Mouse (Mus musculus): ENCODE results near the gene Elmo3. TPM values are rescaled to one million over a fixed set of nuclear protein-coding genes. Genes with fewer than 3 reads are reported as not detected.

Gene Elmo3
- polyA plus RNA-seq, 1 experiment from 2014 or later, result 1.1 TPM

DNA sequence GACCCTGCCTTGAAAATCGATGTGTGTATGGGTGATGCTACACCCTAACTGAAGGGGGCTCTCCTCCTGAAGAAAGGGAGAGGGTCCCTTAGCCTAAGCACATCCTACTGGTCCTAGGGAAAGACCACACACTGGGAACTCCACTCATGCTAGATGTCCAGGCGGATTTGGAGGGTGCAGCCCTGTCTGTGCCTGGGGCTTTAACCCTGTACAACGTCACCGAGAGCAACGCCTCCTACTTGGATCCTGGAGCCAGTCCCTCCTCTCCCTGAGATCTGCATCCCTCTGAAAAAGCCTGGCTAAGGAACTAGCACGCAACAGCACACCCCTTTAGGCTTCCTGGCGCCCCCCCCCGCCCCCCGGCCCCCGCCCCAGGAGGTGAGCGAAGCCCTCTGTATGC lies 30.0 kb upstream of the Elmo3 start:
- H3K27me3 ChIP-seq (ENCODE audit: control insufficient read depth, insufficient read depth, low read length), result peaks cover 88% of the 10 kb centered on the region
- no peak for DNase-seq
- H3K4me2 ChIP-seq (ENCODE audit: low read length), result peak overlapping the region; percentile 72
- no peak for ATAC-seq (ENCODE audit: low FRiP score, low TSS enrichment)
- no peak overlapping the region for H3K9ac ChIP-seq (replicated peaks; ENCODE audit: low read length)
- peaks cover 8% of the 10 kb centered on the region; the same call in 1 of the 2 replicates for H3K36me3 ChIP-seq (ENCODE audit: control insufficient read depth, insufficient read depth, low read length)
- peaks cover 18% of the 10 kb centered on the region; the same call in 1 of the 2 replicates for H3K4me1 ChIP-seq (ENCODE audit: control insufficient read depth, insufficient read depth, low read length)
- no peak overlapping the region for H3K4me3 ChIP-seq (replicated peaks; ENCODE audit: low read depth, low read length)
- H3K9me3 ChIP-seq (ENCODE audit: control insufficient read depth, low read length), result no peaks in the 10 kb centered on the region
- H3K27ac ChIP-seq (replicated peaks; ENCODE audit: low read depth, low read length), result no peak overlapping the region
- 9% methylated on average over 11 of the region's 11 CpGs for WGBS

DNA sequence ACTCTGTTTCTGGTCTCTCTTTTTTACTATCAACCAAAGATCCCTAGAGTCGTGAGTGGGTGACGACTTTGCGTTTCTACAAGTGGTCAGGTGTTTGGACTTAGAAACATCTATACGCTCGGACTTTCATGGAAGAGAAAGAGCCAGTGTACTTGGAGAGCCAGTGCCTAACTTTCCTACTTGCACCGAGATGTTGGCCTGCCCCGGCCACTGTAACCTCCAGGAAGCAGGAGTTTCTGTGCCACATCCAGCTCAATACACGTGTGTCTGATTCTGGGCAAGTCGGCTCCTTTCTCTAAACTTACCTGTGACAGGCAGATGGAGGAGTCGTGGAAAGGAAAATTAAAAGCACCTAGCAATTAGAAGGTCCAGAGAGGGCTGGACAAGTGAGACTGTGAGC lies 29.6 kb upstream of the Elmo3 start, which contains the start of gene Nol3:
Nol3 (plus strand) TSS at position 301 of the 400 bp plus-strand sequence.
- no peak for ATAC-seq (ENCODE audit: low FRiP score, low TSS enrichment)
- H3K27me3 ChIP-seq (ENCODE audit: control insufficient read depth, insufficient read depth, low read length), result peaks cover 86% of the 10 kb centered on the region

DNA sequence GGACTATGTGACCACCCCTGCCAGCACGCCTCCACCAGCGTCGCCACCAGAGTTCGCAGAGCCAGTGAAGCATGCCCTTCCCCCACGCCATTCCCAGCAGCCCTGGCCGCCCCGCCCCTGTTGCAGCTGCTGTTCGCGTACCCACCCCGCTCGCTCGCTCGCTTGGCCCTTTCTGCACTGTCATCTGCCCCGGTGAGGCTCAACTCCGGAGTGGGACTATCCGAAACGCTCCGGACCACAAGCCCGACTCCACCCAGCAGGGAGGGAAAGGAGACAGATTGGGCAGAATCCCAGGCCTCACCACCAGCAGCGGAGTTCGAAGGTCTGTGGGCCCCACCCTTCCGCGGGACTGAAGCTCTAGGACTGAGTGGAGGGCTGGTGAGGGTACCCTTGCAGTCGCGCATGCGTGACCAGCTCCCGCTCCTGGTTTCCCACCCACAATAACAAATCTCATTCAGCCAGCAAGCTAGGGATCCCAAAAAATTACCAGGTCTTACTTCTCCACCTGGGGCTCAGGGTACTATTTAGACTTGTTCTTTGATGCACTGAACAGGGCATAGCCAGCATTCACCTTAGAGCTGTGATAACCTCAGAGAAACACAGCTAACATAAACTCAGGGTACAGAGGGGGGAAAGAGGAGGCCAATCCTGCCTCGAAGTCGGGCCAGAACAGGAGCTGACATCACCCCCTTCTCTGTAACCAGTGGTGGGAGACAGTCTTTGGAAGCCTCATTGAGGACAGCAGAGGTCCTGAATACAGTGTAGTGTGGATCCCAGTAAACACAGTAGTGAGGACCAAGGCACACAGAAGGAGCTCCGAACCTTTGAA lies 28.9 kb upstream of the Elmo3 start:
- Histone ChIP-seq H3K27me3 (ENCODE audit: control insufficient read depth, insufficient read depth, low read length) (peaks cover 79% of the 10 kb centered on the region), H3K36me3 (ENCODE audit: control insufficient read depth, insufficient read depth, low read length) (peaks cover 16% of the 10 kb centered on the region), H3K27ac (replicated peaks; ENCODE audit: low read depth, low read length) (no peak overlapping the region), H3K4me1 (ENCODE audit: control insufficient read depth, insufficient read depth, low read length) (peaks cover 18% of the 10 kb centered on the region; the same call in 1 of the 2 replicates), H3K9me3 (ENCODE audit: control insufficient read depth, low read length) (no peaks in the 10 kb centered on the region), H3K9ac (replicated peaks; ENCODE audit: low read length) (peak overlapping the region; percentile 59), H3K4me3 (replicated peaks; ENCODE audit: low read depth, low read length) (peak overlapping the region; percentile 42), H3K4me2 (ENCODE audit: low read length) (peak overlapping the region; percentile 72)
- 2% methylated on average over 30 of the region's 30 CpGs for WGBS
- ATAC-seq (ENCODE audit: low FRiP score, low TSS enrichment) (peak; percentile 69), DNase-seq (peak; percentile 82)

More for the DNA sequence above, 29.6 kb upstream of the Elmo3 start, which contains the start of gene Nol3:
- Histone ChIP-seq H3K9me3 (ENCODE audit: control insufficient read depth, low read length) (no peaks in the 10 kb centered on the region), H3K4me3 (replicated peaks; ENCODE audit: low read depth, low read length) (peak within 1 kb of the TSS; percentile 42), H3K4me1 (ENCODE audit: control insufficient read depth, insufficient read depth, low read length) (peaks cover 18% of the 10 kb centered on the region; the same call in 1 of the 2 replicates), H3K9ac (replicated peaks; ENCODE audit: low read length) (peak within 1 kb of the TSS; percentile 59), H3K4me2 (ENCODE audit: low read length) (peak within 1 kb of the TSS; percentile 72), H3K36me3 (ENCODE audit: control insufficient read depth, insufficient read depth, low read length) (peaks cover 12% of the 10 kb centered on the region; the same call in 1 of the 2 replicates), H3K27ac (replicated peaks; ENCODE audit: low read depth, low read length) (no peak within 1 kb of the TSS)
- 5% methylated on average over 10 of the region's 10 CpGs for WGBS
- no peak for DNase-seq

DNA sequence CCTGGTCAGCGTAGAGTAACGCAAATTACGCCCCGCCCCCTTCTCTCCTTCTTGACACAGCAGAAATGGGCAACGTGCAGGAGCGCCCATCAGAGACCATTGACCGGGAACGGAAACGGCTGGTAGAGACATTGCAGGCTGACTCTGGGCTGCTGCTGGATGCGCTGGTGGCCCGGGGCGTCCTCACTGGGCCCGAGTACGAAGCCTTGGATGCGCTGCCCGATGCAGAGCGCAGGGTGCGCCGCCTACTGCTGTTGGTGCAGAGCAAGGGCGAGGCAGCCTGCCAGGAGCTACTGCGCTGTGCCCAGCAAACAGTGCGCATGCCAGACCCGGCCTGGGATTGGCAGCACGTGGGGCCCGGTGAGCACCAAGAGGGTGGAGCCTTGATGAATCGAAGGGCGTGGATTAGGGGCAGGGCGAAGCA lies 26.5 kb upstream of the Elmo3 start:
- Histone ChIP-seq H3K27ac (replicated peaks; ENCODE audit: low read depth, low read length) (no peak overlapping the region), H3K9ac (replicated peaks; ENCODE audit: low read length) (0 out of 2 replicates have a peak overlapping the region, but pooled peaks have one; percentile 20), H3K4me2 (ENCODE audit: low read length) (peak overlapping the region; percentile 46), H3K4me3 (replicated peaks; ENCODE audit: low read depth, low read length) (no peak overlapping the region), H3K9me3 (ENCODE audit: control insufficient read depth, low read length) (no peaks in the 10 kb centered on the region), H3K36me3 (ENCODE audit: control insufficient read depth, insufficient read depth, low read length) (peaks cover 39% of the 10 kb centered on the region), H3K27me3 (ENCODE audit: control insufficient read depth, insufficient read depth, low read length) (peaks cover 56% of the 10 kb centered on the region), H3K4me1 (ENCODE audit: control insufficient read depth, insufficient read depth, low read length) (peaks cover 18% of the 10 kb centered on the region; the same call in 1 of the 2 replicates)
- 3% methylated on average over 28 of the region's 28 CpGs for WGBS
- peak; percentile 73 for DNase-seq
- ATAC-seq (ENCODE audit: low FRiP score, low TSS enrichment), result peak; percentile 56

DNA sequence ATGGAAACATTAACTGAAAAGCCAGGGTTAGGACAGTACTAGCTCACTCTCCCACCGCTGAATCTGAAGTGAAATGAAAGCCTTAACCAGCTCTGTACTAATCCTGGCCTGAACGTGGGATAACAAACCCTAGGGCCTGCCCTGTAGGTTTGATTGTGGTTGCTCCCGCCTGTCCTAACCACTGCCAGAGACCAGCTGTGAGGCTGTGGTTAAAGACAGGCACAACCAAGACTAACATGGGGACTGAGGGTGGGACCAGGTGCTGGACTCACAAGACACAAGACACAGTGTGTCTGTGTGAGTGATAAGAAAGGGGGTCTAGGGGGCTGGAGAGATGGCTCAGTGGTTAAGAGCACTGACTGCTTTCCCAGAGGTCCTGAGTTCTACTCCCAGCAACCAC lies 24.8 kb upstream of the Elmo3 start:
- ATAC-seq (ENCODE audit: low FRiP score, low TSS enrichment), result no peak
- Histone ChIP-seq H3K9ac (replicated peaks; ENCODE audit: low read length) (no peak overlapping the region), H3K36me3 (ENCODE audit: control insufficient read depth, insufficient read depth, low read length) (peaks cover 52% of the 10 kb centered on the region), H3K4me2 (ENCODE audit: low read length) (no peak overlapping the region), H3K4me1 (ENCODE audit: control insufficient read depth, insufficient read depth, low read length) (peaks cover 18% of the 10 kb centered on the region; the same call in 1 of the 2 replicates), H3K4me3 (replicated peaks; ENCODE audit: low read depth, low read length) (no peak overlapping the region), H3K27me3 (ENCODE audit: control insufficient read depth, insufficient read depth, low read length) (peaks cover 39% of the 10 kb centered on the region), H3K27ac (replicated peaks; ENCODE audit: low read depth, low read length) (no peak overlapping the region), H3K9me3 (ENCODE audit: control insufficient read depth, low read length) (no peaks in the 10 kb centered on the region)
- WGBS, result 62% methylated on average over 3 of the region's 3 CpGs
- DNase-seq, result no peak

DNA sequence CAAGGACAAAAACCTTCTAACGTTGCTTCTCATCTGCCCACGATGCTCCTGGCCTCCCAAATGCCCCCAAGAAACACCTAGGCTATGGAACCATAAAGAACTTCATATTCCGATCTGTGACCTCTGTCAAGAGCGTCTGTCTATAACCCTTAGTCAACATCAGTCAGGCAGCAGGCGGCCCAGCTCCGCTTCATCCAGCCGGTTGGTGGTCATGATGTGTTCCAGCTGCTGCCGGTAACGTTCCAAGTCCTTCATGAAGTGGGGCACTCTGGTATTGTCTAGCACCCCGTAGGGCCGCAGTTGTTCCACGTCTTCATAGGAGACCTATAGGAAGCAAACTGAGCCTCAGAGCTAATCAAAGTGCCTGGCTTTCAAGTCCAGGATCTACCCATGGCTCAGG lies 23.6 kb upstream of the Elmo3 start:
- H3K4me1 ChIP-seq (ENCODE audit: control insufficient read depth, insufficient read depth, low read length), result peaks cover 22% of the 10 kb centered on the region
- no peak overlapping the region for H3K9ac ChIP-seq (replicated peaks; ENCODE audit: low read length)
- DNase-seq (no peak), ATAC-seq (ENCODE audit: low FRiP score, low TSS enrichment) (no peak)
- peaks cover 31% of the 10 kb centered on the region for H3K27me3 ChIP-seq (ENCODE audit: control insufficient read depth, insufficient read depth, low read length)
- H3K4me3 ChIP-seq (replicated peaks; ENCODE audit: low read depth, low read length), result no peak overlapping the region
- WGBS, result 90% methylated on average over 12 of the region's 12 CpGs
- H3K36me3 ChIP-seq (ENCODE audit: control insufficient read depth, insufficient read depth, low read length), result peaks cover 53% of the 10 kb centered on the region
- H3K27ac ChIP-seq (replicated peaks; ENCODE audit: low read depth, low read length), result no peak overlapping the region
- no peaks in the 10 kb centered on the region for H3K9me3 ChIP-seq (ENCODE audit: control insufficient read depth, low read length)
- H3K4me2 ChIP-seq (ENCODE audit: low read length), result no peak overlapping the region

DNA sequence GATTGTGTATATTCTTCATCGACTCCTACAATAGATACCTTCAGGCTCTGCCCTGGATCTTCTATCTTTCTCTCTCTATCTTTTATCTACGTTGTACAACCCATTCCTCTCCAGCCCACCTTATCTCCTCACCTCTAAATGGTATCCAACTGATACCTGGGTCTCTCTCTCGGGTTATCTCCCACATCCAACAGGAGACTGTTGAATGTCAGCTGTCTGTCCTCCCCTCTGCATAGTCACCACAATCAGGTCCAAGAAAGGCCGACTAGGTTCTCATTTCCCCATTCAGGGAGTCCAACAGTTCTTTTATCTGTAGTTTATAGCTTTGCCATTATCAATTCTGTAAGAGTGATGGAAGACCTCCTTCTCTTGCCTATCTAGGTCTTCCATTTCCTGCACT lies 23.2 kb upstream of the Elmo3 start:
- H3K4me1 ChIP-seq (ENCODE audit: control insufficient read depth, insufficient read depth, low read length), result peaks cover 26% of the 10 kb centered on the region
- no peak overlapping the region for H3K9ac ChIP-seq (replicated peaks; ENCODE audit: low read length)
- H3K27ac ChIP-seq (replicated peaks; ENCODE audit: low read depth, low read length), result no peak overlapping the region
- H3K36me3 ChIP-seq (ENCODE audit: control insufficient read depth, insufficient read depth, low read length), result peaks cover 53% of the 10 kb centered on the region
- H3K9me3 ChIP-seq (ENCODE audit: control insufficient read depth, low read length), result no peaks in the 10 kb centered on the region
- 91% methylated on average over 4 of the region's 4 CpGs for WGBS
- no peak overlapping the region for H3K4me3 ChIP-seq (replicated peaks; ENCODE audit: low read depth, low read length)
- H3K27me3 ChIP-seq (ENCODE audit: control insufficient read depth, insufficient read depth, low read length), result peaks cover 27% of the 10 kb centered on the region
- DNase-seq, result no peak
- H3K4me2 ChIP-seq (ENCODE audit: low read length), result no peak overlapping the region
- ATAC-seq (ENCODE audit: low FRiP score, low TSS enrichment), result no peak

DNA sequence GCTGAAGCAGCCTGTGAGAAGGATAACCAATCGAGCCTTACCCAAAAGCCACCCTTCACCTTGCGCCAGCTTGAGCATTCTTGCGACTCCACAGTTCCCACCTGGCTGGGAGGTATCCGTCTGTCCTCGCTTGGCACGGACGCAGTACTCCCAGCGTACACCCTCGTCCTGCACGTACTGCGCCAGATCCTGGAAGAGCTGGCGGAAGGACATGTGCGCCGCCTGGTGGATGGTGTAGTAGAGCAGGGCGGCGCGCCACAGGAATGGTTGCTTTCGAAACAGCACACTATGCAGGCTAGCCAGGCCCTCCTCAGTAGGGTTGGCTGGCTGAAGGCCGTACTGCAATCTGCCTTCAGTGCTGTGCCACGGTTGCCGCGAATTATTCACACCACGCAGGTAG lies 22.3 kb upstream of the Elmo3 start:
- 24% methylated on average over 23 of the region's 23 CpGs for WGBS
- Histone ChIP-seq H3K9me3 (ENCODE audit: control insufficient read depth, low read length) (no peaks in the 10 kb centered on the region), H3K4me3 (replicated peaks; ENCODE audit: low read depth, low read length) (no peak overlapping the region), H3K27me3 (ENCODE audit: control insufficient read depth, insufficient read depth, low read length) (peaks cover 19% of the 10 kb centered on the region; the same call in 1 of the 2 replicates), H3K36me3 (ENCODE audit: control insufficient read depth, insufficient read depth, low read length) (peaks cover 53% of the 10 kb centered on the region), H3K27ac (replicated peaks; ENCODE audit: low read depth, low read length) (no peak overlapping the region), H3K9ac (replicated peaks; ENCODE audit: low read length) (no peak overlapping the region), H3K4me1 (ENCODE audit: control insufficient read depth, insufficient read depth, low read length) (peaks cover 34% of the 10 kb centered on the region), H3K4me2 (ENCODE audit: low read length) (no peak overlapping the region)
- no peak for ATAC-seq (ENCODE audit: low FRiP score, low TSS enrichment)
- peak; percentile 44 for DNase-seq

All from midbrain, embryonic 14.5 days (tissue).